Mouse (Mus musculus): Measurements from ENCODE around the gene Pih1d1. TPM values are rescaled to one million over a fixed set of nuclear protein-coding genes. Genes with fewer than 3 reads are reported as not detected.

Pih1d1 gene
- polyA plus RNA-seq, 1 experiment from 2014 or later = 37.6 TPM

- H3K4me3 ChIP-seq (ENCODE audit: low read depth, low read length) = no peak overlapping the region
- H3K9ac ChIP-seq (replicated peaks) = no peak overlapping the region
- H3K9me3 ChIP-seq (ENCODE audit: low read length) = no peaks in the 10 kb centered on the region
- H3K27ac ChIP-seq (ENCODE audit: low read depth) = no peak overlapping the region
- WGBS (ENCODE audit: insufficient replicate concordance) = 64% methylated on average over 2 of the region's 2 CpGs
- no peaks in the 10 kb centered on the region for H3K27me3 ChIP-seq (ENCODE audit: insufficient read depth, low read length)
- no peaks in the 10 kb centered on the region for H3K36me3 ChIP-seq (replicated peaks; ENCODE audit: insufficient read depth, low read length)
- no peaks in the 10 kb centered on the region for H3K4me1 ChIP-seq (ENCODE audit: insufficient read depth)
- TF ChIP-seq EP300 (IDR thresholded peaks at IDR 0.05; ENCODE audit: low read depth) = no peak
- TF ChIP-seq CTCF (IDR thresholded peaks at IDR 0.05; ENCODE audit: low read depth) = no peak
- no peak for ATAC-seq
- H3K4me2 ChIP-seq (ENCODE audit: low read depth, low read length) = no peak overlapping the region
- no peak for DNase-seq
Measured at GRCm38 (mm10) chr7:45111940-45112339, 42.2 kb upstream of the Pih1d1 start.

- Histone ChIP-seq H3K4me2 (ENCODE audit: low read depth, low read length) (no peak overlapping the region), H3K27me3 (ENCODE audit: insufficient read depth, low read length) (no peaks in the 10 kb centered on the region), H3K9ac (replicated peaks) (no peak overlapping the region), H3K9me3 (ENCODE audit: low read length) (no peaks in the 10 kb centered on the region), H3K4me3 (ENCODE audit: low read depth, low read length) (no peak overlapping the region), H3K36me3 (replicated peaks; ENCODE audit: insufficient read depth, low read length) (no peaks in the 10 kb centered on the region), H3K4me1 (ENCODE audit: insufficient read depth) (no peaks in the 10 kb centered on the region), H3K27ac (ENCODE audit: low read depth) (no peak overlapping the region)
- DNase-seq (no peak), ATAC-seq (no peak)
- TF ChIP-seq CTCF (IDR thresholded peaks at IDR 0.05; ENCODE audit: low read depth) (no peak), EP300 (IDR thresholded peaks at IDR 0.05; ENCODE audit: low read depth) (no peak)
- WGBS (ENCODE audit: insufficient replicate concordance) = 40% methylated on average over 3 of the region's 3 CpGs
Measured at GRCm38 (mm10) chr7:45112529-45112928, 41.6 kb upstream of the Pih1d1 start.

GRCm38 (mm10) chr7:45113476-45113875, 40.6 kb upstream of the Pih1d1 start:
- Histone ChIP-seq H3K4me3 (ENCODE audit: low read depth, low read length) (no peak overlapping the region), H3K27me3 (ENCODE audit: insufficient read depth, low read length) (no peaks in the 10 kb centered on the region), H3K9ac (replicated peaks) (no peak overlapping the region), H3K36me3 (replicated peaks; ENCODE audit: insufficient read depth, low read length) (no peaks in the 10 kb centered on the region), H3K4me2 (ENCODE audit: low read depth, low read length) (no peak overlapping the region), H3K27ac (ENCODE audit: low read depth) (no peak overlapping the region), H3K4me1 (ENCODE audit: insufficient read depth) (no peaks in the 10 kb centered on the region), H3K9me3 (ENCODE audit: low read length) (no peaks in the 10 kb centered on the region)
- ATAC-seq (no peak), DNase-seq (no peak)
- 43% methylated on average over 2 of the region's 2 CpGs for WGBS (ENCODE audit: insufficient replicate concordance)
- TF ChIP-seq CTCF (IDR thresholded peaks at IDR 0.05; ENCODE audit: low read depth) = no peak
- TF ChIP-seq EP300 (IDR thresholded peaks at IDR 0.05; ENCODE audit: low read depth) = no peak

DNA sequence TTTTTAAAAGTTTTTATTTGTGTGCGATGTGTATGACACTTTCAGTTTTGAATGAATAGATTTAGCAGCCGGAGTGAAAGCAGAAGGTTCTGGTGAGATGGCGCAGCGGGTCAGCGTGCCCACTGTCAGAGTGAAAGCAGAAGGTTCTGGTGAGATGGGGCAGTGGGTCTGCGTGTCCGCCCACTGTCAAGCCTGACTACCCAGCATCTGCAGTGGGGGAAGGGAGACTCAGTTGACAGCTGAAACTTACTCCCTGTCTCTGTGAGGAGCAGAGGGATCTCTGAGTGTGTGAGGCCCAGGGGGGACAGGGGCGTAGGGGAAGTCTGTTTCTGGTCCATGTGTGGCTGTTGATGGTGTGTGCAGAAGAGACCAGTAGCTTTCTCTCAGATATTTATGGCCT, 36.5 kb upstream of the Pih1d1 start:
- Histone ChIP-seq H3K9me3 (ENCODE audit: low read length) (no peaks in the 10 kb centered on the region), H3K36me3 (replicated peaks; ENCODE audit: insufficient read depth, low read length) (peaks cover 29% of the 10 kb centered on the region), H3K4me3 (ENCODE audit: low read depth, low read length) (no peak overlapping the region), H3K27me3 (ENCODE audit: insufficient read depth, low read length) (no peaks in the 10 kb centered on the region), H3K4me2 (ENCODE audit: low read depth, low read length) (no peak overlapping the region), H3K27ac (ENCODE audit: low read depth) (no peak overlapping the region), H3K9ac (replicated peaks) (no peak overlapping the region), H3K4me1 (ENCODE audit: insufficient read depth) (peaks cover 15% of the 10 kb centered on the region)
- ATAC-seq (no peak), DNase-seq (no peak)
- TF ChIP-seq EP300 (IDR thresholded peaks at IDR 0.05; ENCODE audit: low read depth) (no peak), CTCF (IDR thresholded peaks at IDR 0.05; ENCODE audit: low read depth) (no peak)
- WGBS (ENCODE audit: insufficient replicate concordance) = 63% methylated on average over 8 of the region's 8 CpGs

DNA sequence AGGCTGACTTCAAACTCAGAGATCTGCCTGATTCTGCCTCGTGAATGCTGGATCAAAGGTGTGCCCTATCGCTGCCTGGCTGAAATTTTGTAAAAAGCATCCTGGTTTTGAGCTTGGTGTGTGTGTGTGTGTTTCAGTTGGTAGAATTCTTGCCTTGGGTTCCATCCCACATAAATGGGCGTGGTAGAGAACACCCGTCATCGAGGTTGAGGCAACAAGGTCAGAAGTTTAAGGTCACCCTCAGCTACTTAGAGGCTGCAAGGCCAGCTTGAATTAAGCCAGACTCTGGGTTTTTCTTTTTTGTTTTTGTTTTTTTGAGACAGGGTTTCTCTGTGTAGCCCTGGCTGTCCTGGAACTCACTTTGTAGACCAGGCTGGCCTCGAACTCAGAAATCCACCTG, 35.8 kb upstream of the Pih1d1 start:
- Histone ChIP-seq H3K36me3 (replicated peaks; ENCODE audit: insufficient read depth, low read length) (peaks cover 33% of the 10 kb centered on the region), H3K4me1 (ENCODE audit: insufficient read depth) (peaks cover 22% of the 10 kb centered on the region)

DNA sequence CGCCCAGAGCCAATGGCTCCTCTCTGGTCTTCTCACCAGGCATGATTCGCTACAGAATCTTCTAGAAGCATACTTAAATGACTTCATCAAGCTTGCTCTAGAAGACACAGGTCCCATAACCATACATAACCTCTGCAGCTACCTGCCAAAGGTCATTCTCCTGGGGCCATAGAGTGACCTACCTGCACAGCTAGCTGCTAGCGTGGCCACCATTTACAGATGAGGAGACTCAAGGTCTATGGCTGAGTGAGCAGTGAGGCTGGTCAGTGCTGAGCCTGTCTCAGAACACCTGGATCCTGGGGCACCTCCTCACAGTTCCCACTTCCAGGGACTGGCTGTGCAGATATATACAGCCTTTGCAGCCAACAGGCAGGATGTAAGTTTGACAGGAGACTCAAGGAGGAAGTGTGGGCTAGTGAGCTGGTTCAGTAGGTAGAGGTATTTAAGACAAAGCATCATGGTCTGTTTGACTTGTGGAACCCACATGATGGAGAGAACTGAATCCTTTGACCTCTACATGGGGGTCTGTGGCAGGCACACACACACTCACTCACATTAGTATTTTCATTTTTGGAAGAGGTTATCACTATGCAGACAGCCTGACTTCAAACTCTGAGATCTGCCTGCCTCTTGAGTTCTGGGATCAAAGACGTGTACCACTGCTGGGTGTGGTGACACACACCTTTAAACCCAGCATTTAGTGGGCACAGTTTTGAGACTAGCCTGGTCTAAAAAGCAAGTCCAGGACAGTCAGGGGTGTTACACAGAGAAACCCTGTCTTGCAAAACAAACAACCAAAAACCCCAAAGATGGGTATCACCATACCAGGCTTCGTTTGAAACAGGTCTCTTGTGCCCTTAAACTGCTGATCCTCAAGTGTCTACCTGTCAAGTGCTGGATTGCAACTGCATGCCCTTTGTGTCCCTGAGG, 34.1 kb upstream of the Pih1d1 start:
- no peak overlapping the region; the same call in 1 of the 2 replicates for H3K9ac ChIP-seq (replicated peaks)
- no peak overlapping the region for H3K4me2 ChIP-seq (ENCODE audit: low read depth, low read length)
- DNase-seq (no peak), ATAC-seq (no peak)
- H3K36me3 ChIP-seq (replicated peaks; ENCODE audit: insufficient read depth, low read length) = peaks cover 33% of the 10 kb centered on the region
- no peaks in the 10 kb centered on the region for H3K9me3 ChIP-seq (ENCODE audit: low read length)
- TF ChIP-seq CTCF (IDR thresholded peaks at IDR 0.05; ENCODE audit: low read depth) (no peak), EP300 (IDR thresholded peaks at IDR 0.05; ENCODE audit: low read depth) (no peak)
- H3K4me3 ChIP-seq (ENCODE audit: low read depth, low read length) = no peak overlapping the region
- WGBS (ENCODE audit: insufficient replicate concordance) = 66% methylated on average over 5 of the region's 5 CpGs
- H3K4me1 ChIP-seq (ENCODE audit: insufficient read depth) = peaks cover 31% of the 10 kb centered on the region
- H3K27me3 ChIP-seq (ENCODE audit: insufficient read depth, low read length) = no peaks in the 10 kb centered on the region
- H3K27ac ChIP-seq (ENCODE audit: low read depth) = no peak overlapping the region

More for the DNA sequence above, 35.8 kb upstream of the Pih1d1 start:
- Histone ChIP-seq H3K27me3 (ENCODE audit: insufficient read depth, low read length) (no peaks in the 10 kb centered on the region), H3K4me3 (ENCODE audit: low read depth, low read length) (no peak overlapping the region), H3K9ac (replicated peaks) (no peak overlapping the region), H3K27ac (ENCODE audit: low read depth) (no peak overlapping the region), H3K4me2 (ENCODE audit: low read depth, low read length) (no peak overlapping the region), H3K9me3 (ENCODE audit: low read length) (no peaks in the 10 kb centered on the region)
- no peak for TF ChIP-seq CTCF (IDR thresholded peaks at IDR 0.05; ENCODE audit: low read depth)
- no peak for TF ChIP-seq EP300 (IDR thresholded peaks at IDR 0.05; ENCODE audit: low read depth)
- no peak for ATAC-seq
- no peak for DNase-seq
- 59% methylated on average over 6 of the region's 6 CpGs for WGBS (ENCODE audit: insufficient replicate concordance)
